Mouse (Mus musculus): ENCODE data around the gene Insyn1. TPM values are rescaled to one million over a fixed set of nuclear protein-coding genes. Genes with fewer than 3 reads are reported as not detected.

The Insyn1 gene
- polyA plus RNA-seq, 1 experiment from 2014 or later: 1.1 TPM

DNA sequence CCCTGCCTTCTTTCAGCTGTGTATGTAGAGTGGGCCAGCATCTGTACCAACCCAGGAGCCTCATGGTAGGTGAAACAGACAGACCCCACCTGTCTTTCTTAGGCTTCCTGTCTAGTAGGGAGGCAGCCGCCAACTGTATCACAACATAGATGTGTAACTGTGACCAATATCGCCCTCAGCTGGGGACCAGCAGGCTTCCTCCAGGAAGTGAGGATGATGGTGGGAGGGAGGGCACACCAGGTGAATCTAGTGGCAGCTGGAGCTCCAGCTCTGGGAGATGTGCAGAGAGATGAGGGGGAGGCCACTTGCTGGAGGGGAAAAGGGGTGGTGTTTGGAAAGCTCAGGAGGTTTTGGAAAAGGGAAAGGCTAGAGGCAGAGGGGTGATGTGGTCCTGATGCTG, 6.6 kb downstream of the Insyn1 start:
- Histone ChIP-seq H3K4me1 (peaks cover 21% of the 10 kb centered on the region), H3K27me3 (replicated peaks; ENCODE audit: low read depth, poor library complexity, severe bottlenecking) (peaks cover 29% of the 10 kb centered on the region), H3K36me3 (replicated peaks) (peaks cover 3% of the 10 kb centered on the region; the same call in 1 of the 2 replicates), H3K27ac (replicated peaks) (no peak overlapping the region), H3K9me3 (no peaks in the 10 kb centered on the region), H3K4me3 (no peak overlapping the region)
- DNase-seq (ENCODE audit: low spot score): no peak
- WGBS: 78% methylated on average over 2 of the region's 2 CpGs

- DNase-seq (ENCODE audit: low spot score): no peak
- no peak overlapping the region for H3K4me3 ChIP-seq
- WGBS: 35% methylated on average over 4 of the region's 4 CpGs
- peaks cover 13% of the 10 kb centered on the region for H3K27me3 ChIP-seq (replicated peaks; ENCODE audit: low read depth, poor library complexity, severe bottlenecking)
- no peak overlapping the region for H3K27ac ChIP-seq (replicated peaks)
- no peaks in the 10 kb centered on the region for H3K9me3 ChIP-seq
- H3K36me3 ChIP-seq (replicated peaks): peaks cover 3% of the 10 kb centered on the region; the same call in 1 of the 2 replicates
- H3K4me1 ChIP-seq: peaks cover 6% of the 10 kb centered on the region; the same call in 1 of the 2 replicates
Measured at GRCm38 (mm10) chr9:58496470-58497182, 8.2 kb downstream of the Insyn1 start.

DNA sequence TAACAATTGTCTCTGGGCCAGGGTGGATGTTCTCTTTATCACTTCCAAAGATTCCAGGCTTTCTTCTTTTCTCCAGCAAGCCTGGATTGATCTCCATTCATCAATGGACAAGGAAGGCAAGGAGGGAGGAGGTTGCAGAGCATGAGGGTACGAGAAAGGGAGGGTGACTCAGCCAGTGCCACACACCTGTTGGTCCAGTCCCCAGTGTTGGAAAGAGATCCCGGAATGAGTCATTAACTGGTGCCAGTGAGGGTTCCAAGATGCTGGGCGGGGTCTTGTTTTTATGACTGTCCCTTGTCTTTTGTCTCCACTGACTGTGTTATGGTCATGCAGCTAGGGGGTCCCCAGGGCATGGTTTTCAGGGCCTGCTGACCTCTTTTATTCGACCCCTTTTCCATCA, 9.5 kb downstream of the Insyn1 start:
- Histone ChIP-seq H3K27ac (replicated peaks) (no peak overlapping the region), H3K27me3 (replicated peaks; ENCODE audit: low read depth, poor library complexity, severe bottlenecking) (peaks cover 2% of the 10 kb centered on the region; the same call in 1 of the 2 replicates), H3K36me3 (replicated peaks) (no peaks in the 10 kb centered on the region), H3K4me1 (peaks cover 6% of the 10 kb centered on the region; the same call in 1 of the 2 replicates), H3K4me3 (no peak overlapping the region), H3K9me3 (no peaks in the 10 kb centered on the region)
- no peak for DNase-seq (ENCODE audit: low spot score)
- WGBS: 70% methylated on average over 4 of the region's 4 CpGs

DNA sequence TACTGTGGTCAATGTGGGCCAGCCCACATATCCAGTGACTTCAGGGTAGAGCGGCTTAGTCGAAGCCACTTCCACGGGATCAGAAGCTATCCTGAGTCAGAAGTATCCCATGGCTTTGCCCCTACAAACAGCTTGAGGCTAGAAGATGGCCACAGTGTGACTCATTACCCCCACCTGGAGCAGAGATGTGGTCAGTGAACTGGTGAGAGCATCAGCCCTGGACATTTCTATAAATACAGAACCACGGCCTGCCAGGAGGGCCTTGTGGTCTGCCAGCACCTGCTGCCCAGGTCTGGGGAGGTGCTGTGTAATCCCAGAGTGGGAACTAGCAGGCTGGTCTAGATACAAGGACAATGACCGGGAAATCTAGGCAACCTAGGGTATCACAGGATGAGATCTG, 12.5 kb downstream of the Insyn1 start:
- Histone ChIP-seq H3K36me3 (replicated peaks) (no peaks in the 10 kb centered on the region), H3K9me3 (no peaks in the 10 kb centered on the region), H3K4me3 (no peak overlapping the region), H3K4me1 (peaks cover 6% of the 10 kb centered on the region; the same call in 1 of the 2 replicates), H3K27me3 (replicated peaks; ENCODE audit: low read depth, poor library complexity, severe bottlenecking) (no peaks in the 10 kb centered on the region), H3K27ac (replicated peaks) (no peak overlapping the region)
- 91% methylated on average over 5 of the region's 5 CpGs for WGBS
- no peak for DNase-seq (ENCODE audit: low spot score)

DNA sequence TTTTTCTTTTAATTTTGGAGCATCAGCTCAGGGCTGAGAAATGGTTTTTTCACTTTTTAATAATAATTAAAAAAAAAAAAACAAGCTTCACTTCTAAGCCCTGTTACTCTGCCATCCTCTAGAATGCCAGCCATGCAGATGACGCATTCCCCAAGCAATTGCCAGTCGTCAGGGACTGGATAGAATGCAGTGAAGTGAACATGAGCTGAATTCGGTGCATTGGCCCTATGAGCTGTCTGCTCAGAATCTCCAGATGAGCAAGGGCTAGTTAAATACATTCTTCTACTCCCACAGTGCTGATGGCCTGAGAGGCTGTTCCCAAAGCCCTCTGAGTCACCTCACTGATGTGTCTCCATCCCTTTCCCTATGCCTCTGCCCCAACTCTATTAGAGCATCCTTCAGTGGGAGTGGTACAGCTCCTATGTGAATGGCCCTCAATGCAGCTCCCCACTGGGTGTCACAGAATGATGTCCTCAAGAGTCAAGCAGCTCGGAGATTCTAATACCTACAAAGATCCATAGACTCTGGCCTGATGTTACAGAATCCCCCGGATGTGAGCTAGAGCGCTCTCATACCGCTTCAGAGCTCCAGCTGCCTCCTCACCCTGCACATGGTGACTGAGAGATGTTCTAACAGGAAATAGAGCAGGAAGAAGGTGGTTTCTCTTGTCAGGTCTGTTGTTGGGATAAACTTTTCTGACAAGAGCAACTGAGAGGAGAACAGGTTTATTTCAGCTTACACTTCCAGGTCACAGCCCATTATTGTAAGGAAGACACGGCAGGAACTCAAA, 19.0 kb downstream of the Insyn1 start:
- H3K9me3 ChIP-seq: no peaks in the 10 kb centered on the region
- DNase-seq (ENCODE audit: low spot score): no peak
- WGBS: 81% methylated on average over 8 of the region's 8 CpGs

GRCm38 (mm10) chr9:58510452-58510851, 22.0 kb downstream of the Insyn1 start:
- peaks cover 13% of the 10 kb centered on the region for H3K4me1 ChIP-seq
- H3K27ac ChIP-seq (replicated peaks): no peak overlapping the region
- H3K36me3 ChIP-seq (replicated peaks): no peaks in the 10 kb centered on the region
- no peaks in the 10 kb centered on the region for H3K9me3 ChIP-seq
- H3K4me3 ChIP-seq: no peak overlapping the region
- 89% methylated on average over 5 of the region's 5 CpGs for WGBS
- DNase-seq (ENCODE audit: low spot score): no peak
- H3K27me3 ChIP-seq (replicated peaks; ENCODE audit: low read depth, poor library complexity, severe bottlenecking): no peaks in the 10 kb centered on the region

More for the DNA sequence above, 19.0 kb downstream of the Insyn1 start:
- Histone ChIP-seq H3K4me3 (no peak overlapping the region), H3K27ac (replicated peaks) (no peak overlapping the region), H3K27me3 (replicated peaks; ENCODE audit: low read depth, poor library complexity, severe bottlenecking) (no peaks in the 10 kb centered on the region), H3K36me3 (replicated peaks) (no peaks in the 10 kb centered on the region), H3K4me1 (no peaks in the 10 kb centered on the region)

DNA sequence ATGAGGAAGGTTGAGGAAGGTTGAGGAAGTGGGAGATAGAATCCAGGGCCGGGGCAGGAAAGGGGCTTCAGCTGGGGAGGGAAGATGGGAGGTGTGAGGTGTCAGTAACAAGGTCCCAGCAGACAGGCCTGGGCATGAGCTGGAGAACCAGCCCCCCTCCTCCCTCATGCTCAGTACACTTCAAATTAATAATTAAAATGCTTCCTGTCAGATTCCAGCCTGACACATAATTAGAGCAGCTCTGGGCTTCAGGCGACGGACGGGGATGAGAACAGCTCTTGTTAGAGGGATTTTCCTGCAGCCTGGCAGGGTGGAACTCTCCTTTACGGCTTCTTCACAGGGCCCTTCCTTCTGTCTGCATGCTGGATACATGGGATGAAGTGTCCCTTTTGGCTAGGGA, 25.3 kb downstream of the Insyn1 start:
- DNase-seq (ENCODE audit: low spot score): no peak
- H3K27ac ChIP-seq (replicated peaks): no peak overlapping the region
- 61% methylated on average over 5 of the region's 5 CpGs for WGBS

GRCm38 (mm10) chr9:58516480-58516879, 28.1 kb downstream of the Insyn1 start:
- H3K4me1 ChIP-seq: peaks cover 29% of the 10 kb centered on the region
- H3K27ac ChIP-seq (replicated peaks): no peak overlapping the region
- no peak overlapping the region for H3K4me3 ChIP-seq
- H3K36me3 ChIP-seq (replicated peaks): no peaks in the 10 kb centered on the region
- no peaks in the 10 kb centered on the region; the same call in 1 of the 2 replicates for H3K27me3 ChIP-seq (replicated peaks; ENCODE audit: low read depth, poor library complexity, severe bottlenecking)
- WGBS: 86% methylated on average over 3 of the region's 3 CpGs
- DNase-seq (ENCODE audit: low spot score): no peak
- H3K9me3 ChIP-seq: no peaks in the 10 kb centered on the region

More for the DNA sequence above, 25.3 kb downstream of the Insyn1 start:
- no peak overlapping the region for H3K4me3 ChIP-seq
- H3K27me3 ChIP-seq (replicated peaks; ENCODE audit: low read depth, poor library complexity, severe bottlenecking): no peaks in the 10 kb centered on the region; the same call in 1 of the 2 replicates
- no peaks in the 10 kb centered on the region for H3K9me3 ChIP-seq
- H3K36me3 ChIP-seq (replicated peaks): no peaks in the 10 kb centered on the region
- peaks cover 26% of the 10 kb centered on the region for H3K4me1 ChIP-seq

GRCm38 (mm10) chr9:58517866-58518750, 29.7 kb downstream of the Insyn1 start:
- no peaks in the 10 kb centered on the region; the same call in 1 of the 2 replicates for H3K27me3 ChIP-seq (replicated peaks; ENCODE audit: low read depth, poor library complexity, severe bottlenecking)
- no peak for DNase-seq (ENCODE audit: low spot score)
- H3K4me1 ChIP-seq: peaks cover 34% of the 10 kb centered on the region
- H3K27ac ChIP-seq (replicated peaks): no peak overlapping the region; the same call in 1 of the 2 replicates
- no peaks in the 10 kb centered on the region for H3K9me3 ChIP-seq
- no peak overlapping the region for H3K4me3 ChIP-seq
- no peaks in the 10 kb centered on the region for H3K36me3 ChIP-seq (replicated peaks)
- WGBS: 41% methylated on average over 9 of the region's 9 CpGs

DNA sequence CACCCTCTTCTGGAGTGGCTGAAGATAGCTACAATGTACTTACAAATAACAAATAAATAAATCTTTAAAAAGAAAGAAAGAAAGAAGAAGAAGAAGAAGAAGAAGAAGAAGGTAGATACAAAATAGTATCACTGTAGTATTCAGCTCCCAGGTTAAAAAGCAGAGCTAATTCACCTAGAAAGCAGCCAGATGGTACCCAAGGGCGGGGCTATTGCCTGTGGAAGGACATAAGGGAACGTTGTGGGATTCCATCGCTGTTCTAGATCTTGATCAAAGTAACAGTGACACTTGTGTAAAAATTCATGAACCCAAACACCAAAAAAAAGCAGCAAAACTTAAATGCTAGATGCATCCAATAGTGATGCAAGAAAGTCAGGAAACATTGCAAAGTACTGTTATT, 31.6 kb downstream of the Insyn1 start:
- peaks cover 10% of the 10 kb centered on the region for H3K36me3 ChIP-seq (replicated peaks)
- H3K9me3 ChIP-seq: no peaks in the 10 kb centered on the region
- 82% methylated on average over 3 of the region's 3 CpGs for WGBS
- no peak for DNase-seq (ENCODE audit: low spot score)
- H3K27ac ChIP-seq (replicated peaks): no peak overlapping the region
- peaks cover 24% of the 10 kb centered on the region for H3K4me1 ChIP-seq
- no peak overlapping the region for H3K4me3 ChIP-seq
- no peaks in the 10 kb centered on the region; the same call in 1 of the 2 replicates for H3K27me3 ChIP-seq (replicated peaks; ENCODE audit: low read depth, poor library complexity, severe bottlenecking)

DNA sequence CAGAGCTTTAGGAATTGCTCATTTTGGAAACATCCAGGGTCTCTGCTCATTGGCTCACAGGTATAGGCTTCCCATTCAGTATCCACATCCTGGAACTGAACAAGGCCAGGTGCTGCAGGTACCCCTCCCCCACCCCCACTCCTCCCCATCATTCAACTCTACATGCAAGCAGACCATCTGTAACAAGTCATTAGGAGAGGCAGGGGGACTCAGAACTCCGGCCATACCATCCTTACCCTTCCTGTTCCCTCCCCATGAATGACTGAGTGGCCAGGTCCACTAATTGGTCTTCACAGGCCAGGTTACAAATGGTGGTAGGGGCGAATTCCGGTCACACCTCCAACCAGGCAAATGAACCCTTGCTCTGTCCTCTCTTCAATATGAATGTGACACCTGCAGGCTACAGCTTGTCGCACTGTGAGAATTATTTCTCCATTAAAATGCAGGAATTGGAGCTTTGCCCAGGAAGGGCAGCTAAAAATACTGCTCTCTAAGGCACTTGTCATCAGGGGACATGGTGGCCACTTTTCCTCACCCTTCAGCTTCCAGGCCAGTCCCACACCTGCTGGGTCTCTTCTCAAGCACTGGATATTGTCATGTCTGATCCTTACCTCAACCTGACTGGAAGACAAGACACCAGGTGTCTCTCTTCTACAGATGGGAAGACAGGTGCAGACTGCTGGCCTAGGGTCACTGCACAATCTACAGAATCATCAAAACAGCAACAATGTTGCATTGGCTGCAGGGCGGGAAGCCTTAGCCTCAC, 32.6 kb downstream of the Insyn1 start:
- DNase-seq (ENCODE audit: low spot score): no peak
- no peaks in the 10 kb centered on the region for H3K9me3 ChIP-seq
- no peak overlapping the region for H3K4me3 ChIP-seq
- WGBS: 79% methylated on average over 5 of the region's 5 CpGs
- peaks cover 20% of the 10 kb centered on the region for H3K36me3 ChIP-seq (replicated peaks)
- no peaks in the 10 kb centered on the region; the same call in 1 of the 2 replicates for H3K27me3 ChIP-seq (replicated peaks; ENCODE audit: low read depth, poor library complexity, severe bottlenecking)
- H3K4me1 ChIP-seq: peaks cover 21% of the 10 kb centered on the region
- no peak overlapping the region for H3K27ac ChIP-seq (replicated peaks)
